Mouse (Mus musculus): Measurements from ENCODE around the gene Il17c.

DNA sequence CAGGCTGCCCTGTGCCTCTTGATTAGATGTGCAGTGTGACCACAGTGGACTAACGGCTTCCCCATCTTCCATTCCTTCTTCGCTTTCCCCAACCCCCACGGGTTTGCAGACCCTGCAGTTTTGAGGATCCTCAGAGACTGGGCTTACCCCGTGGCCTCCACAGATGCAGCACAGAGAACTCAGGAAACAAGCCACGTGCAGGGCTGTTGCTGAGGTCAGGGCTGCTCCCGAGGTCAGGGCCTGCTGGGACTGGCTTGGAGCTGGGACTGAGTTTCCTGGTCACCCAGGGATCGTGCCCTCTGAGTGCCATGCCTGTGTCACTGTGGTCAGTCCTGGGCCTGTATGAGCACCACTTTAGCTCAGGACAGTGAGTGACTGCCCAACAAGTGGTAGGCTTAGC is 43.2 kb downstream of the Il17c start:
- no peak for TF ChIP-seq CTCF (IDR thresholded peaks at IDR 0.05; ENCODE audit: borderline replicate concordance, control insufficient read depth, extremely low read depth, insufficient read depth, low read length, poor library complexity)
- no peak for TF ChIP-seq POLR2A (IDR thresholded peaks at IDR 0.05; ENCODE audit: control insufficient read depth, extremely low read depth, insufficient read depth, low read length, poor library complexity)

Measured in thymus, adult 2 months (tissue).